Mouse (Mus musculus): ENCODE measurements at regions not wholly inside any gene's neighbourhood (a gene's known extent, or its start where the extent isn't known, plus 50 kb on each side); places are given as distances from the start of the nearest gene placed in this dataset. TPM values are rescaled to one million over a fixed set of nuclear protein-coding genes. Genes with fewer than 3 reads are reported as not detected.
A peak's percentile ranks its signal among the peaks of the same experiment; 100 is the strongest.

DNA sequence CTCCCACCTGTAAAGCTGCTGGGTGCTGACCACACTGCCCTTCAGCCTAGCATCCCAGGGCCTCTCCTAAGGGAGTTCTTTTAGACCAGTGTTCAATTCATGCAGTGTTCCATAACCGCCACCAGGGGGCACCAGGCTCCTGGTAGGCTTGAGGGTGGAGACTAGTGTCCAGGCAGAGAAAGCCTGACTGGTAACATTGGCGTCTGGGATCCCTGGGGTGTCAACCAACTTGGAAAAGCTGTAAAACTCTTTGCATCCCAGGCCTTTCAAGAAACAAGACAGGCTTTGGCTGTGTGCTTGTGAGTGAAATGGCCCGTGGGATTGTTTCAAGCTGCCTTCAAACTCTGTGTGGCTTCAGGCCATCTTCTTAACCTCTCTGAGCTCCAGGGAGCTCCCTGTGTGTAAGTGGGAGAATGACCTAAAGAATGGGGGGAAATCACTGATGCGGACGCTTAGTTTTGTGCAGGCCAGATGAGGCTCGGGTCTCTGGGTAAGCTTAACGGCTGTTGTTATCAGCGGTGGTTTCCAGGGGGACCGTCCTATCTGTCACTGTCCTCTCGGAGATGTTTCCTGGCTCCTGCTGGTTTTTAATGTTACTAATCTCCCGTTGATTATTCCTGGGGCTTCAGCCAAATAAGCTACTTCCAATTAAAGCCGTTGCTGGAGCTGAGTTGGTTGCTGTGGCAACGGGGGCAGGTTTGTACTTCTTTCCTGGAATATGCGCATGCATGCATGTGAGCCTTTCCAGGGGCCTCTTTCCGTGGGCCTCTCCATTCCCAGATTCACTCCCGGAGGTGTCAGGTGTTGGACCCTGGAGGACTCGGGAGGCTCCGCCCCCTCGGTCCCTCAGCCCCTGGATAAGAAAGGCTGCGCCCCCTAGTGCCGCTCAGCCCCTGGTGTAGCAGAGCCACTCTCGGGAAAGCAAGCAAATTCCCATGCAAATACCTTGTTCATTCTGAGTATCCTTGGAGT lies 147.6 kb upstream of the Kcnab2 start:
- H3K9ac ChIP-seq = no peak overlapping the region
- H3K27ac ChIP-seq = peak overlapping the region; percentile 42; the same call in 1 of the 2 replicates
- H3K9me3 ChIP-seq (replicated peaks) = no peaks in the 10 kb centered on the region
- 4% methylated on average over 22 of the region's 22 CpGs for WGBS
- H3K36me3 ChIP-seq = no peaks in the 10 kb centered on the region
- H3K4me1 ChIP-seq (replicated peaks) = peaks cover 8% of the 10 kb centered on the region
- no peak overlapping the region for H3K4me3 ChIP-seq
- H3K27me3 ChIP-seq = peaks cover 22% of the 10 kb centered on the region
- ATAC-seq (replicated peaks; ENCODE audit: insufficient number of reproducible peaks, insufficient read depth, low FRiP score, low read depth) = peak; percentile 56; the same call in 1 of the 2 replicates
- H3K4me2 ChIP-seq = peak overlapping the region; percentile 14

DNA sequence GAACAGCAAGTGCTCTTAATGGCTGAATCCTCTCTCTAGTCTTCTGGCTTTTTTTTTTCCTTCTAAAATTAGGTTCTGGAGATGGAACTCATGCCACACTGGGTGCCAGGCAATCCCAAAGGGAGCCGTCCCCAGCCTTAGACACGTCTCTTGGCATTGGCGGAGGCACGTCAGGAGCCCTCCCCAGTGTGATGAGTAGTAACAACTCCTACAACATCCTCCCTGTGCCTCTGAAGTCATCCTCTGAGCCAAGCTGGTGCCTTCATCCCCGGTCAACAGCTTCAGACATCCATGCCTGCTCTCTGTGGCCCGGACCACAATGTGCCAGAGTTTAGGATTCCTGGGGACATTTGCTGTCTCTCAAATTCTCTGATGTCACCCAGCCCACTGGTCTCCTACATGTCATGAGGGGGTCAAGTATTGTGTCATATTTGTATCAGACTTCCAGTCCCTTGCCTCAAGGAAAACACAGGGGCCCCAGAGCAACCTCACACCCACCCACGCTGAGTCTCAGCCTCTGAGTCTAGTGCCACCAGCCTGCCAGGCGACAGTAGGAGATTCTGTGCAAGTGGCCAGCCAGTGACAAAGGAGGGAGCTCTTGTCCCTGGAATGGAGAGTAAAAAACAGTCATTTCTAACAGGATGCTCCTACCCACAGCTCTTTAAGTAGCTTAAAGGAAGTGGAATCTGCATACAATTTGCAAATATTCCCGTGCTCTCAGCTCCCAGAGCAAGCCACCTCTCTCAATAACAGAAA lies 144.5 kb upstream of the Kcnab2 start:
- H3K27me3 ChIP-seq = peaks cover 18% of the 10 kb centered on the region
- peaks cover 8% of the 10 kb centered on the region for H3K4me1 ChIP-seq (replicated peaks)
- no peak overlapping the region for H3K4me3 ChIP-seq
- no peaks in the 10 kb centered on the region for H3K9me3 ChIP-seq (replicated peaks)
- no peak overlapping the region for H3K9ac ChIP-seq
- H3K4me2 ChIP-seq = no peak overlapping the region
- no peak for ATAC-seq (replicated peaks; ENCODE audit: insufficient number of reproducible peaks, insufficient read depth, low FRiP score, low read depth)
- WGBS = 54% methylated on average over 9 of the region's 9 CpGs
- H3K36me3 ChIP-seq = no peaks in the 10 kb centered on the region
- no peak overlapping the region for H3K27ac ChIP-seq

DNA sequence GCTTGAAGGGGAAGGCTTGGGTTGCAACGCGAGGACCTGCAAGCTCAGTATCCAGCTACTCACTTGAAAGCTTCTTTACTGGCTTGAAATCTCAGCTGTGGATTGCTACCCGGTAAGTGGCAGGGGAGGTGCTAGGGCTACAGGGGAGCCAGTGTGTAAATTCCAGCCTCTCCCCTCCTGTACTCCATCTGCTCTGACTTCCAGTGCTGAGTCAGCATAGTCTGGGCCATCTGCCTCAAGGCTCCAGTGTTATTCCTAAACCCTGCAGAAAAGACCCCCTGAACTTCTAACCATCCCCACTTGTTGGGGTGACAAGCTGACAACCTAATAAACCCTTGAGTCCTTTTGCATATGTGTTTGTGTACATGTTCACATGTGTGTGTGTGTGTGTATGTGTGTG lies 140.0 kb upstream of the Kcnab2 start:
- 34% methylated on average over 3 of the region's 3 CpGs for WGBS
- Histone ChIP-seq H3K27me3 (no peaks in the 10 kb centered on the region; the same call in 1 of the 2 replicates), H3K9me3 (replicated peaks) (no peaks in the 10 kb centered on the region), H3K4me2 (no peak overlapping the region), H3K4me1 (replicated peaks) (no peaks in the 10 kb centered on the region), H3K9ac (no peak overlapping the region), H3K27ac (no peak overlapping the region), H3K4me3 (no peak overlapping the region), H3K36me3 (no peaks in the 10 kb centered on the region)
- no peak for ATAC-seq (replicated peaks; ENCODE audit: insufficient number of reproducible peaks, insufficient read depth, low FRiP score, low read depth)

DNA sequence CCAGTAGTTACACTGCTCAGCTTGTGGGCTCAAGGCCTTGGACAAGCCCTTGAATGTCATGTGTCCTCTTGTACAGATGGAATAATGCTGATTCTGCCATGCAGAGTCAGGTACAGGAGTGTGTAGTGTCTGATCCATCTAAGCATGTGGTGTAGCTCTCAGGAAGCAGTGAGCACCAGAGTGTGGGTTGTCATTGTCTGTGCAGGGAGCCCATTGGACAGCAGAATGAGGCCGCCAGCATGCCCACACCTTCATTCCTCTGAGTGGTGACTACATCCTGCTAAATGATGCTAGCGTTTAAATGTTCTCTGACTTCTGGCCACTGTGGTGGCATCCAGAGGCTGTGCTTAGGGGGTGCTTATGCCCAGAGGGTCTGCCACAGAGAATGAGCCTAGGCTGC lies 137.5 kb upstream of the Kcnab2 start:
- WGBS = 98% methylated on average over 2 of the region's 2 CpGs
- no peak overlapping the region for H3K4me2 ChIP-seq

DNA sequence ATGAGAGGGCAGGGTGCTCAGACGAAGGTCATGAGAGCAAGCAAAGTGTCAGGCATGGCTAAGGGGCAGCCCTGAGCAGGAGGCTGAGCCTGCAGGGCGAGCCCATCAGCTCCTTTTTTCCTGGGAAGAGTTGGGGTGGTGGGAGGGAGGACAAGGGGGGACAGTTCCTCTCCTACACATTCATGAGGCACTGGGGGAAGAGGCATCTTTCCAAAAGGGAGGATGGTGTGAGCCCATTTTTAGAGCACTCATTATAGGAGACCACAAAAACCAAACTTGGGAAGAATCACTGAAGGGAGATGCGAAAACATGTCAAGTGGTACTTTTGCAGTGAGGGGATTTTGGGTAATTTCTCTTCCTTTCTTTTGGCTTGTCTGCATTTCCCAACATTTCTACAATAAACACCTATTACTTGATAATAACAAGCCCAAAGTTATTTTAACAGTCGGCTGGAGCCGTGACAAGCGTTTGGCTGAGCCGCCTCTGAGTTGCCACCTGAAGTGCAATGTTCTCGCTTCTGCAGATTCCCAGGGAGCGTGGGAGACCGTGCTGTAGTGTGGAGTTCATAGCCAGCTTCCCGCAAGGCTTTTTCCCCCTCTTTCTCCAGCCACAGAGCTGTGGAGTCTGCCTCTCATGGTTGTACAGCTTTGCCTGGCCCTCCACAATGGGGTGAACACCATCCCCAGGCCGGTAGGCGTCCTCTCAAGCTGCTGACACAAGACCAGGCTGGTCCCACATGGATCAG lies 136.9 kb upstream of the Kcnab2 start:
- no peaks in the 10 kb centered on the region for H3K9me3 ChIP-seq (replicated peaks)
- no peak for ATAC-seq (replicated peaks; ENCODE audit: insufficient number of reproducible peaks, insufficient read depth, low FRiP score, low read depth)
- WGBS = 74% methylated on average over 13 of the region's 13 CpGs
- no peaks in the 10 kb centered on the region for H3K27me3 ChIP-seq
- H3K9ac ChIP-seq = no peak overlapping the region
- H3K36me3 ChIP-seq = no peaks in the 10 kb centered on the region
- H3K27ac ChIP-seq = no peak overlapping the region
- no peaks in the 10 kb centered on the region for H3K4me1 ChIP-seq (replicated peaks)
- no peak overlapping the region for H3K4me2 ChIP-seq
- H3K4me3 ChIP-seq = no peak overlapping the region

More for the DNA sequence above, 137.5 kb upstream of the Kcnab2 start:
- ATAC-seq (replicated peaks; ENCODE audit: insufficient number of reproducible peaks, insufficient read depth, low FRiP score, low read depth) = 0 out of 2 replicates have a peak, but pooled peaks have one; percentile 10
- Histone ChIP-seq H3K4me3 (no peak overlapping the region), H3K9ac (no peak overlapping the region), H3K4me1 (replicated peaks) (no peaks in the 10 kb centered on the region), H3K27ac (no peak overlapping the region), H3K9me3 (replicated peaks) (no peaks in the 10 kb centered on the region), H3K27me3 (no peaks in the 10 kb centered on the region), H3K36me3 (no peaks in the 10 kb centered on the region)

Small RNA genes in the stretch of these regions (microRNA-seq; reads per million reads assigned to microRNA genes)
- not detected for gene Gm25779
